Mouse (Mus musculus): ENCODE results near the gene Pgap1. TPM values are rescaled to one million over a fixed set of nuclear protein-coding genes. Genes with fewer than 3 reads are reported as not detected.

The Pgap1 gene
- polyA plus RNA-seq, 1 experiment from 2014 or later: 5.9 TPM

DNA sequence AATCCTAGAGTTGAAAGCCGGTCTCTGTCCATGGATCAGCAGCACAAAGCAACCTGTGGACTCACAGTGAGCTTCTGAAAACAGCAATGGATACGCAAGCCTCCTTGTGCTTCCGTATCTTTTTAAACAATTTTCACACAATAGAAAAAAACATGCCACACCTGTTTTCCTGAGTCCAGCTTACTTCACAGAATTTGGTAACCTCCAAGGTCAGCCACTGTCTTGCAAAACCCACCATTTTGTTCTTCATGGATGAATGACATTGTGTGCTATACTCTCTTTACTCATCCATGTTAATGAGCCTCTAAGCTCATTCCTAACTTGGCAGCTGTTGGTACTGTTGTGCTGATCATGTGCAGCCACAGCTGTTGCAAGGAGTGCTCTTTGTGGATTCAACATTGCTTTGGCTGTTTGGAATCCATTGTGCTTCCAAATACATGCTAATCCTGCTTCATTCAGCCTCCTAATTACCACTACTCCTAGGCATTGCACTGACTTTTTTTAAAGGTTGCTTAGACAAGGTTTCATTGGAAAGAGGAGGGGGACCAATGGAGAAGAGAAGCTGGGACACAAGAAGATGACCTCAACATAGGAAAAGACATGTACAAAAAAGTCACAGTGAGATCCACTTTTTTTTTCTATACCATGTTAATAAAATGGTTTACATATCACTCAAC is 72.6 kb downstream of the Pgap1 start:
- H3K9ac ChIP-seq (ENCODE audit: low read length): no peak overlapping the region
- H3K4me3 ChIP-seq (ENCODE audit: low read length): no peak overlapping the region
- H3K4me2 ChIP-seq (ENCODE audit: low read depth, low read length): no peak overlapping the region
- peaks cover 2% of the 10 kb centered on the region; the same call in 1 of the 2 replicates for H3K36me3 ChIP-seq (ENCODE audit: control insufficient read depth, insufficient read depth, low read length)
- no peaks in the 10 kb centered on the region for H3K4me1 ChIP-seq (replicated peaks; ENCODE audit: control insufficient read depth, insufficient read depth, low read length)
- no peaks in the 10 kb centered on the region for H3K27me3 ChIP-seq (ENCODE audit: control insufficient read depth, insufficient read depth, low read depth, low read length)
- no peak for ATAC-seq (ENCODE audit: low read depth)
- no peak overlapping the region for H3K27ac ChIP-seq (ENCODE audit: low read length)
- no peaks in the 10 kb centered on the region for H3K9me3 ChIP-seq (ENCODE audit: control insufficient read depth, low read length)
- 93% methylated on average over 3 of the region's 3 CpGs for WGBS

DNA sequence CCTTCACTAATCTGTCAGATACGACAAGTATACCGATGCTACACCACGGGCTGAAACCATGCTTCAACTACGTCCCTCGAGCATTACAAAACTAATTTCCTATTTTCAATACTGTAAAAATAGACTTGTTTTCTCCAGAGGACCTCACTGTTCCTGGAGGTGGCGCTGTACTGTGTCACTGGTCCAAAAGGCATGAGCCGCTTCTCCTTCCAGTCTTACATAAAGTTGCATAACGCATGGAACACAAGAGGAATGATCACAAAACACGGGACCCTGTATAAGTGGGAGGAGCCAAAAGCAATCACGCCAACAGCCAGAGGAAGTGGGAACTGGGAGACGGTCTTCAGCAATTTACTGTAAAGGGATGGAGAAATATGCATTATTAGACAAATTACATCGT is 77.0 kb downstream of the Pgap1 start:
- Histone ChIP-seq H3K27ac (ENCODE audit: low read length) (no peak overlapping the region), H3K4me2 (ENCODE audit: low read depth, low read length) (no peak overlapping the region), H3K9me3 (ENCODE audit: control insufficient read depth, low read length) (no peaks in the 10 kb centered on the region), H3K4me1 (replicated peaks; ENCODE audit: control insufficient read depth, insufficient read depth, low read length) (no peaks in the 10 kb centered on the region), H3K36me3 (ENCODE audit: control insufficient read depth, insufficient read depth, low read length) (no peaks in the 10 kb centered on the region), H3K4me3 (ENCODE audit: low read length) (no peak overlapping the region), H3K27me3 (ENCODE audit: control insufficient read depth, insufficient read depth, low read depth, low read length) (no peaks in the 10 kb centered on the region), H3K9ac (ENCODE audit: low read length) (no peak overlapping the region)
- no peak for ATAC-seq (ENCODE audit: low read depth)
- 94% methylated on average over 12 of the region's 12 CpGs for WGBS

DNA sequence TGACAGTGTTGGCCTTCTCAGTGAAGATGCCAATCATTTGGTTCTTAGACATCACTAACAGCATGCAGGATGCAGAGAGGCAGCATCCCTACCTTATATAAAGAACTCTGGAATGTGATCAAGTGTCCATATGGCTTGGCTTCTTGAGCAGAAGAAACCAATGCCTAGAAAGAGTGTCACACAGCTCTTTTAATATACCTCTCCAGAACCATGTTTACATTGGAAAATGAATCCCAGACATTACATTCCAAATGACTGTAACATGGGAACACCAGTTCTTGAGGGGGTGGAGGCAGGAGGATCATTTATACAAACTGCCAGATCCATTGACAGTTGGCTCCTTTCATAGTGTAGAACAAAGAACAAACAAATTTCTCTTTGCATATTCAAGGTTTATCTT is 88.8 kb downstream of the Pgap1 start:
- no peak overlapping the region for H3K4me2 ChIP-seq (ENCODE audit: low read depth, low read length)
- H3K27me3 ChIP-seq (ENCODE audit: control insufficient read depth, insufficient read depth, low read depth, low read length): no peaks in the 10 kb centered on the region
- no peaks in the 10 kb centered on the region for H3K9me3 ChIP-seq (ENCODE audit: control insufficient read depth, low read length)
- no peak overlapping the region for H3K4me3 ChIP-seq (ENCODE audit: low read length)
- ATAC-seq (ENCODE audit: low read depth): no peak
- H3K9ac ChIP-seq (ENCODE audit: low read length): no peak overlapping the region
- no peaks in the 10 kb centered on the region for H3K36me3 ChIP-seq (ENCODE audit: control insufficient read depth, insufficient read depth, low read length)
- no peaks in the 10 kb centered on the region for H3K4me1 ChIP-seq (replicated peaks; ENCODE audit: control insufficient read depth, insufficient read depth, low read length)
- no peak overlapping the region for H3K27ac ChIP-seq (ENCODE audit: low read length)

DNA sequence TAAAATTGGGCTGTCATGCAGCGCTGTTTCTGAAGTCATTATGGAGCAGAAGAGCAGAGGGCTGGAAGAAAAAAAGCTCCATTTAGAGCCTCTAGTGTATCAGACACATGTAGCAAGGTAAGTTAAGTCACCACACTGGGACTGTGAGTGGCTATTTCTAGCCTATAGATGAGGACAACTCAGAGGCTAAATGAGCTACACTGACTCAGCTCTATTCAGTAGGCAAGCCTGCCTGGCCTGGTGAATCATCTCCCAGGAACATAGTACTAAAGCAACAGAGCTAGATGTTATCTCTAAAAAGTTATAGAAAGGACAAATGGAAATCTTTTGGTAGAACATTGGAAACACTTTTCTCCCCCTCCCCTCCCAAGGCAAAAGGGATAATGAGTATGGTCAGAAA is 90.1 kb downstream of the Pgap1 start:
- H3K4me1 ChIP-seq (replicated peaks; ENCODE audit: control insufficient read depth, insufficient read depth, low read length): no peaks in the 10 kb centered on the region
- 89% methylated on average over 1 of the region's 1 CpGs for WGBS
- ATAC-seq (ENCODE audit: low read depth): no peak

GRCm38 (mm10) chr1:54452116-54452515 is 105.4 kb downstream of the Pgap1 start:
- H3K4me1 ChIP-seq (replicated peaks; ENCODE audit: control insufficient read depth, insufficient read depth, low read length): no peaks in the 10 kb centered on the region
- no peak overlapping the region for H3K9ac ChIP-seq (ENCODE audit: low read length)
- WGBS: 69% methylated on average over 2 of the region's 2 CpGs
- ATAC-seq (ENCODE audit: low read depth): no peak
- no peaks in the 10 kb centered on the region for H3K36me3 ChIP-seq (ENCODE audit: control insufficient read depth, insufficient read depth, low read length)
- no peak overlapping the region for H3K27ac ChIP-seq (ENCODE audit: low read length)
- no peak overlapping the region for H3K4me2 ChIP-seq (ENCODE audit: low read depth, low read length)
- H3K27me3 ChIP-seq (ENCODE audit: control insufficient read depth, insufficient read depth, low read depth, low read length): no peaks in the 10 kb centered on the region
- no peak overlapping the region for H3K4me3 ChIP-seq (ENCODE audit: low read length)
- no peaks in the 10 kb centered on the region for H3K9me3 ChIP-seq (ENCODE audit: control insufficient read depth, low read length)

More for the DNA sequence above, 90.1 kb downstream of the Pgap1 start:
- Histone ChIP-seq H3K36me3 (ENCODE audit: control insufficient read depth, insufficient read depth, low read length) (no peaks in the 10 kb centered on the region), H3K9me3 (ENCODE audit: control insufficient read depth, low read length) (no peaks in the 10 kb centered on the region), H3K4me3 (ENCODE audit: low read length) (no peak overlapping the region), H3K27ac (ENCODE audit: low read length) (no peak overlapping the region), H3K9ac (ENCODE audit: low read length) (no peak overlapping the region), H3K27me3 (ENCODE audit: control insufficient read depth, insufficient read depth, low read depth, low read length) (no peaks in the 10 kb centered on the region), H3K4me2 (ENCODE audit: low read depth, low read length) (no peak overlapping the region)

DNA sequence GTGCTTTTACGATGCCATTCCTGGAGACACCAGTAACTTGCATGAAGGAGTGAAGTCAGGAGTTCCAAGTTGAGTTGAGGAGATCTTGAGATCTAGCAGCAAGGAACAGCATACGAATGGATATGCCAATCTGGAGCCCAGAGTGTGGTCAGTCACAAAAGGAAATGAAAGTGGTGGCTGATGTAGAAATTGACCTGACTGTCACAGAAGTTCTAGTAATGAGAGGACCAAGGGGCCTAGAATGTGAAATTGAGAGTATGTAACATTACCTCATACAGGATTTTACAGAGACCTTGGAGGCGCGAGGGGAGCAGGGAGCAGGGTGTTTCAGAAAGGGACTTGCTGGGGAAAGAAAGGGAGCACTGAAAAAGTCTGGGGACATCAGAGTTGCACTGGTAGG is 108.7 kb downstream of the Pgap1 start:
- no peaks in the 10 kb centered on the region for H3K9me3 ChIP-seq (ENCODE audit: control insufficient read depth, low read length)
- H3K4me1 ChIP-seq (replicated peaks; ENCODE audit: control insufficient read depth, insufficient read depth, low read length): no peaks in the 10 kb centered on the region
- no peak overlapping the region for H3K4me3 ChIP-seq (ENCODE audit: low read length)
- no peaks in the 10 kb centered on the region; the same call in 1 of the 2 replicates for H3K27me3 ChIP-seq (ENCODE audit: control insufficient read depth, insufficient read depth, low read depth, low read length)
- no peak overlapping the region for H3K4me2 ChIP-seq (ENCODE audit: low read depth, low read length)
- H3K27ac ChIP-seq (ENCODE audit: low read length): no peak overlapping the region
- no peaks in the 10 kb centered on the region for H3K36me3 ChIP-seq (ENCODE audit: control insufficient read depth, insufficient read depth, low read length)
- no peak for ATAC-seq (ENCODE audit: low read depth)
- 79% methylated on average over 4 of the region's 4 CpGs for WGBS
- no peak overlapping the region for H3K9ac ChIP-seq (ENCODE audit: low read length)

- ATAC-seq (ENCODE audit: low read depth): no peak
- Histone ChIP-seq H3K4me2 (ENCODE audit: low read depth, low read length) (no peak overlapping the region), H3K36me3 (ENCODE audit: control insufficient read depth, insufficient read depth, low read length) (no peaks in the 10 kb centered on the region), H3K27ac (ENCODE audit: low read length) (no peak overlapping the region), H3K4me1 (replicated peaks; ENCODE audit: control insufficient read depth, insufficient read depth, low read length) (no peaks in the 10 kb centered on the region), H3K27me3 (ENCODE audit: control insufficient read depth, insufficient read depth, low read depth, low read length) (no peaks in the 10 kb centered on the region; the same call in 1 of the 2 replicates), H3K4me3 (ENCODE audit: low read length) (no peak overlapping the region), H3K9me3 (ENCODE audit: control insufficient read depth, low read length) (no peaks in the 10 kb centered on the region), H3K9ac (ENCODE audit: low read length) (no peak overlapping the region)
- 54% methylated on average over 7 of the region's 7 CpGs for WGBS
Measured at GRCm38 (mm10) chr1:54443641-54444040, 113.8 kb downstream of the Pgap1 start.

- Histone ChIP-seq H3K36me3 (ENCODE audit: control insufficient read depth, insufficient read depth, low read length) (no peaks in the 10 kb centered on the region), H3K4me1 (replicated peaks; ENCODE audit: control insufficient read depth, insufficient read depth, low read length) (peaks cover 2% of the 10 kb centered on the region; the same call in 1 of the 2 replicates), H3K9ac (ENCODE audit: low read length) (peak overlapping the region; percentile 91), H3K27ac (ENCODE audit: low read length) (no peak overlapping the region), H3K4me2 (ENCODE audit: low read depth, low read length) (peak overlapping the region; percentile 79), H3K27me3 (ENCODE audit: control insufficient read depth, insufficient read depth, low read depth, low read length) (no peaks in the 10 kb centered on the region), H3K9me3 (ENCODE audit: control insufficient read depth, low read length) (no peaks in the 10 kb centered on the region), H3K4me3 (ENCODE audit: low read length) (peak overlapping the region; percentile 70)
- WGBS: 54% methylated on average over 3 of the region's 3 CpGs
- no peak for ATAC-seq (ENCODE audit: low read depth)
Measured at GRCm38 (mm10) chr1:54439080-54439476, 118.4 kb downstream of the Pgap1 start.

DNA sequence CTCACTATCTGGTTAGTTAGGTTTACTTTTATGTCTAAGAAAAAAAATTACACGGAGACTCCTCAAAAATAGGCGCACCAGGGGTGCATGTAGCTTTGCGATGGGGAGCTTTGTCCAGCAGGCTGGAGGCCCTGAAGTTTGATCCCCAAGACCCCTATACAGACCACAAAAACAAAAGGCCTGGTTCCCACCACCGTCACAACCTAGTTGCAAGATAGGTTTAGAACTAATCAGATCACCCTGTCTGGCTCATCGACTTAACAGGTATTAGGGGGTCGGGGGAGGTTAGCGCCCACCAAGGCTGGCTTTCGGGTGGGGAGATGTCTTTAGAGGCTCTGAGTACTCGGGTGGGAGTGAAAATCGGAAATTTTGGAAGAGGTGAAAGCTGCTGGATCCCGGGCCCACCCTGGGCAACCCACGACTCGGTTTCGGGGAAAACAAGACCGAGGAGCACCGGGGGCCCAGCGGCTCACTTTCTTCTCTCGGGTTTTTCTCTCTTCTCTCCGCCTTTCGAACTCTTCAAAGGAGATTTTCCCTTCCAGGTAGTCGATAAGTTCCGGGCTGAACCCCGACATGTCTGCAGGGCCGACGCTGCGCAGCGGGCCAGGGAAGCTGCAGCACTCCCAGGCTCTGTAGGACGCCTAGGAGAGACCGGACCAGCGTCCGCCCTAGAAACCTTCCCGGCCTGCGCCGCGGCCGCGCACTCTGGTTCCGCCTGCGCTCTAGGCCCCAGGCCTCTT is 119.0 kb downstream of the Pgap1 start, which contains the start of gene Gtf3c3:
Gene Gtf3c3 (minus strand): TSS at position 632 of the 740 bp plus-strand sequence.
- peak within 1 kb of the TSS; percentile 79 for H3K4me2 ChIP-seq (ENCODE audit: low read depth, low read length)
- no peaks in the 10 kb centered on the region for H3K36me3 ChIP-seq (ENCODE audit: control insufficient read depth, insufficient read depth, low read length)
- peak; percentile 99 for ATAC-seq (ENCODE audit: low read depth)
- H3K4me3 ChIP-seq (ENCODE audit: low read length): peak within 1 kb of the TSS; percentile 70
- 3% methylated on average over 39 of the region's 39 CpGs for WGBS
- H3K4me1 ChIP-seq (replicated peaks; ENCODE audit: control insufficient read depth, insufficient read depth, low read length): peaks cover 2% of the 10 kb centered on the region; the same call in 1 of the 2 replicates
- H3K27ac ChIP-seq (ENCODE audit: low read length): no peak within 1 kb of the TSS
- H3K9ac ChIP-seq (ENCODE audit: low read length): peak within 1 kb of the TSS; percentile 91
- H3K27me3 ChIP-seq (ENCODE audit: control insufficient read depth, insufficient read depth, low read depth, low read length): no peaks in the 10 kb centered on the region
- H3K9me3 ChIP-seq (ENCODE audit: control insufficient read depth, low read length): no peaks in the 10 kb centered on the region

All from lung, embryonic 16.5 days (tissue).